Mouse (Mus musculus) G1E (cell line): Measurements from ENCODE around the gene Abat.

Source experiments
- CTCF ChIP-seq: IDR thresholded peaks from 2 replicates; pipeline ENCODE4 v1.5.1; 2012; ENCODE audit warnings: low read depth, low read length, inconsistent platforms, mixed read lengths
- GATA1 ChIP-seq: IDR thresholded peaks from 2 replicates; pipeline ENCODE4 v1.6.1; 2012; ENCODE audit warnings: borderline replicate concordance, low read length, inconsistent platforms, mixed read lengths

DNA sequence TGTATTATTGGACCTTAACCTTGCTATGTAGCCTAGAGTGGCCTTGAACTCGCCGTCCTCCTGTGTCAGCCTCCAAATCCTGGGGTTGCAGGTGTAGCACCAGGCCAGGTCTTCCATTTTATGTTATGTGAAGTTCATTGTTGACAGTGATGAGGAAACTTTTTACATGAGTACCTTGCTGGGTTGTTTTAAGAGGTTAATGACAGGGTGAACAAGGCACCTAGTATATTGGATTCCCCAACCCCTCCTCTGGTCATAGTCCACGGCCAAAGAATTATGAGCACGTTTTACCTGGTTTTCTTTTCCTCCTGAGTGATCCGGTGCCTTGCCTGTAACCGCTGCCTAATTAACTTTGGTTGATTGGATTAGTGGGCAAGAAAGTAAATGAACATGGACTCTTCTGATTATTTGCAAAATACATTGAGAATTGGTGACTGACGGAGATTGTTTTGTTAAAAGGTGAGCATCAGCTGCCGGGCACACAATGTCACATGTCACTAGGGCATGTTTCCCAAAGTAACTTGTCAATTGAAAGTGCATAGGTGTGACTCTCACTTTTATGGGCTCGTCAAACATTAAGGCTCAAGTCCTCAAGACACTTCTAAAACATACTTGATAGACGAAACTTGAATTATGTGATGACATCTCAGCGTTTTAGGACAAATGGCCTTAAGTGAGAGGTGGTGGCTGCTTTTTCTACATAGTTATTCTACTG, 57.8 kb downstream of the Abat start:
- TF ChIP-seq CTCF (no peak), GATA1 (no peak)
